Mouse (Mus musculus): Measurements from ENCODE around the gene Vmn1r194. TPM values are rescaled to one million over a fixed set of nuclear protein-coding genes. Genes with fewer than 3 reads are reported as not detected.

The Vmn1r194 gene
- not detected in 4 replicates for total RNA-seq (2023)

GRCm38 (mm10) chr13:22243915-22244314 is at the start of gene Vmn1r194:
TSS of gene Vmn1r194 (plus strand) at chr13:22244215.

GRCm38 (mm10) chr13:22223060-22223459 is 21.0 kb upstream of the Vmn1r194 start, which contains the start of gene Vmn1r193:
TSS of gene Vmn1r193 (minus strand) at chr13:22223160.

DNA sequence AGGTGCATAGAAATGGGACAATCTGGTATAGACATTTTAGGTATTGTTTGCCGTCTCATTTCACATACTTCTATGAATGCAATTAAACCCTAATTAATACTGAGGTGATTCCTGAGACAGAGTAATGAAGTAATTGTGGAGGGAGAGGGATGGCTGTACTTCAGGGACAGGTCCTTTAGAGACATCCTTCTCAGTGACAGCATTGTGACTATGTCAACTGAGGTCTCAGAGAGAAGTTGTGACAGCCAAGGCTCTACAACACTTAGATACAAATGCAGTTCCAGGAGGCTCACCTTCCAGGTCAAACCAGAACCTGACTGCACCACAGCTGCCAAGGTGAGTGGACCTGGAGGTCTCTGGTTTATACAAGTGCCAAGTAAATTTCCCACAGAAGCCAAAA is 26.2 kb downstream of the Vmn1r194 start, which contains the start of gene Vmn1r195:
Gene Vmn1r195 (plus strand): TSS at position 301 of the 400 bp plus-strand sequence.

DNA sequence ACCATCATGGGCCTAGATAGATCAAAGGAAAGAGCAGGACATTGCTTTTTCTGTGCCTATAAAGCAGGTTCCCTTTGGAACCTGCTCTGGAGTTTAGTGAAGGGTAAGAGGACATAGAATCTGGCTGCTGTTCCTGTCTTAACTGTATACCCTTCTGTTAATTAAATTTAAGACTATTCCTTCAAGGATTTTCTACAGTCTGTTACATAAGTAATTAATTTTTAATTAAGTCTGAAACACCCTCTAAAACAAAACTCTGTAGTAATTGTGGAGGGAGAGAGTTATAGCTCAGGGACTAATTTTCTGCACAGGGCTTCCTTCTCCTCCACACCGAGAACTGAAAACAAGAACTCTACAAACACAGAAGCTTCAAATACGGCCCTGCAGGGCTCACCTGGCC is 45.6 kb downstream of the Vmn1r194 start, which contains the start of gene Vmn1r196:
Gene Vmn1r196 (plus strand): TSS at position 301 of the 400 bp plus-strand sequence.

Other genes starting within 250 kb of the Vmn1r194 start
- 0.46 to 0.83 TPM (median 0.70 TPM) in 3 of 4 replicates, not detected in the other for gene Prss16, start 234.5 kb upstream of the Vmn1r194 start, total RNA-seq (2023)
- gene Hist1h2ah, start 208.6 kb upstream of the Vmn1r194 start, total RNA-seq (2023) = 15.9 to 84.2 TPM (median 37.8 TPM) in 4 replicates
- 28.7 to 55.1 TPM (median 42.1 TPM) in 4 replicates for gene Hist1h2bk, start 208.3 kb upstream of the Vmn1r194 start, total RNA-seq (2023)
- gene Hist1h4i, start 202.9 kb upstream of the Vmn1r194 start, total RNA-seq (2023) = 97.8 to 119 TPM (median 108 TPM) in 4 replicates
- gene Hist1h2ag, start 201.3 kb upstream of the Vmn1r194 start, total RNA-seq (2023) = 63.9 to 101 TPM (median 83.8 TPM) in 4 replicates
- 47.6 to 80.0 TPM (median 65.2 TPM) in 4 replicates for gene Hist1h2bj, start 201.0 kb upstream of the Vmn1r194 start, total RNA-seq (2023)
- not detected in 4 replicates for gene Vmn1r188, start 159.8 kb upstream of the Vmn1r194 start, total RNA-seq (2023)
- gene Vmn1r189, start 138.4 kb upstream of the Vmn1r194 start, total RNA-seq (2023) = not detected in 4 replicates
- not detected in 4 replicates for gene Vmn1r191, start 60.2 kb upstream of the Vmn1r194 start, total RNA-seq (2023)
- gene Vmn1r192, start 53.1 kb upstream of the Vmn1r194 start, total RNA-seq (2023) = not detected in 4 replicates
- not detected in 4 replicates for gene Vmn1r193, start 21.1 kb upstream of the Vmn1r194 start, total RNA-seq (2023)
- not detected in 4 replicates for gene Vmn1r195, start 26.3 kb downstream of the Vmn1r194 start, total RNA-seq (2023)
- not detected in 4 replicates for gene Vmn1r196, start 45.7 kb downstream of the Vmn1r194 start, total RNA-seq (2023)
- gene Vmn1r197, start 80.4 kb downstream of the Vmn1r194 start, total RNA-seq (2023) = not detected in 4 replicates
- gene Vmn1r198, start 106.1 kb downstream of the Vmn1r194 start, total RNA-seq (2023) = not detected in 4 replicates
- gene Vmn1r199, start 135.6 kb downstream of the Vmn1r194 start, total RNA-seq (2023) = not detected in 4 replicates
- not detected in 4 replicates for gene Vmn1r200, start 146.2 kb downstream of the Vmn1r194 start, total RNA-seq (2023)
- gene Vmn1r201, start 227.7 kb downstream of the Vmn1r194 start, total RNA-seq (2023) = not detected in 4 replicates

All from B cell, adult 62 days (primary cell).